Mouse (Mus musculus) WW6 (cell line): Measurements from ENCODE around the gene Capza1.
A peak's percentile ranks its signal among the peaks of the same experiment; 100 is the strongest.
"Not testable (repeated sequence)": the region's sequence is repeated elsewhere in the genome, so short reads cannot be mapped to it uniquely, and the experiment has no call there.

ENCODE experiments used
- DNase-seq: peaks from one replicate; pipeline ENCODE4 v3.0.0-alpha.2; 2013; ENCODE audit warnings: low read depth, low spot score

The Capza1 gene

GRCm38 (mm10) chr3:104863786-104864650, at the start of gene Capza1, which contains the start of gene St7l:
Gene Capza1 (minus strand): TSS chr3:104864505.
Gene St7l (plus strand): TSS chr3:104864005.
- DNase-seq, result peak; percentile 55

- no peak for DNase-seq
Observed at GRCm38 (mm10) chr3:104909195-104909594, 44.9 kb upstream of the Capza1 start.

GRCm38 (mm10) chr3:104906007-104906406, 41.7 kb upstream of the Capza1 start:
- no peak for DNase-seq

- no peak for DNase-seq
Observed at GRCm38 (mm10) chr3:104905389-104905788, 41.1 kb upstream of the Capza1 start.

- DNase-seq, result no peak
Observed at GRCm38 (mm10) chr3:104901154-104901553, 36.8 kb upstream of the Capza1 start.

GRCm38 (mm10) chr3:104896141-104896540, 31.8 kb upstream of the Capza1 start:
- DNase-seq, result no peak

GRCm38 (mm10) chr3:104888585-104888984, 24.3 kb upstream of the Capza1 start:
- DNase-seq, result no peak

GRCm38 (mm10) chr3:104869611-104870010, 5.3 kb upstream of the Capza1 start:
- no peak for DNase-seq

GRCm38 (mm10) chr3:104866674-104867073, 2.4 kb upstream of the Capza1 start:
- not testable (repeated sequence) for DNase-seq

GRCm38 (mm10) chr3:104865341-104865788, 1.1 kb upstream of the Capza1 start:
- no peak for DNase-seq

- DNase-seq, result peak; percentile 47
Observed at GRCm38 (mm10) chr3:104864651-104865340, 491 bp upstream of the Capza1 start.

GRCm38 (mm10) chr3:104858560-104858959, 5.7 kb downstream of the Capza1 start:
- no peak for DNase-seq

- DNase-seq, result no peak
Observed at GRCm38 (mm10) chr3:104856106-104856505, 8.2 kb downstream of the Capza1 start.

- DNase-seq, result no peak
Observed at GRCm38 (mm10) chr3:104854866-104855265, 9.4 kb downstream of the Capza1 start.

- DNase-seq, result no peak
Observed at GRCm38 (mm10) chr3:104854465-104854864, 9.8 kb downstream of the Capza1 start.

- no peak for DNase-seq
Observed at GRCm38 (mm10) chr3:104846601-104847000, 17.7 kb downstream of the Capza1 start.

GRCm38 (mm10) chr3:104841049-104841448, 23.3 kb downstream of the Capza1 start:
- DNase-seq, result no peak

GRCm38 (mm10) chr3:104835797-104836196, 28.5 kb downstream of the Capza1 start:
- DNase-seq, result no peak

GRCm38 (mm10) chr3:104822413-104822812, 41.9 kb downstream of the Capza1 start:
- no peak for DNase-seq

GRCm38 (mm10) chr3:104820426-104820825, 43.9 kb downstream of the Capza1 start:
- DNase-seq, result no peak

- no peak for DNase-seq
Observed at GRCm38 (mm10) chr3:104818749-104819134, 45.6 kb downstream of the Capza1 start.

- peak; percentile 71 for DNase-seq
Observed at GRCm38 (mm10) chr3:104817991-104818748, 46.1 kb downstream of the Capza1 start, which contains the start of gene Mov10. Gene Mov10 (minus strand): TSS chr3:104818563.
